Mouse (Mus musculus) embryonic facial prominence, embryonic 14.5 days (tissue): ENCODE data around the gene Olfr1254. TPM values are rescaled to one million over a fixed set of nuclear protein-coding genes. Genes with fewer than 3 reads are reported as not detected.

Experiments
- ATAC-seq: fragments of 200-750 bp; cut with Nextera tagmentation; 2 replicates; pipeline ENCODE4 v1.8.0; 2017; ENCODE audit warnings: low read depth, moderate number of reproducible peaks, moderate TSS enrichment
- DNase-seq: peaks from one replicate; pipeline ENCODE4 v3.0.0-alpha.2; 2015; ENCODE audit warnings: low spot score
- H3K27ac ChIP-seq: fragments of 300-500 bp; sonication (generic); replicated peaks from 2 replicates; pipeline ENCODE4 v1.5.1; 2014; ENCODE audit warnings: low read depth, mild to moderate bottlenecking, low read length, moderate library complexity
- H3K27me3 ChIP-seq: fragments of 300-500 bp; sonication (generic); replicated peaks from 2 replicates; pipeline ENCODE4 v1.6.1; 2014; ENCODE audit warnings: low read length; ENCODE audit not compliant: control insufficient read depth, insufficient read depth
- H3K36me3 ChIP-seq: fragments of 300-500 bp; sonication (generic); 2 replicates; pipeline ENCODE4 v1.6.1; 2014; ENCODE audit warnings: low read length, mixed read lengths; ENCODE audit not compliant: control insufficient read depth, insufficient read depth
- H3K4me1 ChIP-seq: fragments of 300-500 bp; sonication (generic); 2 replicates; pipeline ENCODE4 v1.6.1; 2014; ENCODE audit warnings: antibody characterized with exemption, low read length; ENCODE audit not compliant: control insufficient read depth, insufficient read depth
- H3K4me2 ChIP-seq: fragments of 300-500 bp; sonication (generic); 2 replicates; pipeline ENCODE4 v1.6.1; 2014; ENCODE audit warnings: low read depth, mild to moderate bottlenecking, low read length, moderate library complexity, mixed read lengths
- H3K4me3 ChIP-seq: fragments of 300-500 bp; sonication (generic); 2 replicates; pipeline ENCODE4 v1.5.1; 2014; ENCODE audit warnings: low read depth, mild to moderate bottlenecking, low read length
- H3K9ac ChIP-seq: fragments of 300-500 bp; sonication (generic); 2 replicates; pipeline ENCODE4 v1.6.1; 2014; ENCODE audit warnings: low read depth, mild to moderate bottlenecking, low read length, moderate library complexity, mixed read lengths
- H3K9me3 ChIP-seq: fragments of 300-500 bp; sonication (generic); 2 replicates; pipeline ENCODE4 v1.6.1; 2016; ENCODE audit warnings: low read length; ENCODE audit not compliant: control insufficient read depth
- WGBS: fragments of 180-500 bp; shearing (Covaris S2); extraction: QIAGEN DNeasy Blood & Tissue Kit; methylation state at CpG from one replicate; pipeline ENCODE4 v1.1.7; 2014; 5-methylcytosine and 5-hydroxymethylcytosine counted together
- polyA plus RNA-seq: library from polyadenylated mRNA; unstranded; fragments of >200 nt; fragmentation: Nextera tagmentation; extraction: Ambion mirVana; gene quantifications from 2 replicates; pipeline ENCODE4 v1.2.1, GENCODE M21; 2014

The Olfr1254 gene
- not detected in 2 replicates for polyA plus RNA-seq

GRCm38 (mm10) chr2:89793519-89793918 lies at the start of gene Olfr1254:
Gene Olfr1254, minus strand, starts transcription at chr2:89793619.
- no peaks in the 10 kb centered on the region for H3K9me3 ChIP-seq
- ATAC-seq (no peak), DNase-seq (no peak)
- no peaks in the 10 kb centered on the region for H3K4me1 ChIP-seq
- H3K27me3 ChIP-seq, result no peaks in the 10 kb centered on the region
- no peak within 1 kb of the TSS for H3K4me2 ChIP-seq
- no peak within 1 kb of the TSS for H3K9ac ChIP-seq
- H3K4me3 ChIP-seq, result no peak within 1 kb of the TSS
- H3K36me3 ChIP-seq, result no peaks in the 10 kb centered on the region
- H3K27ac ChIP-seq, result no peak within 1 kb of the TSS

- H3K4me3 ChIP-seq, result no peak within 1 kb of the TSS
- H3K27me3 ChIP-seq, result no peaks in the 10 kb centered on the region
- ATAC-seq, result no peak
- no peak for DNase-seq
- no peaks in the 10 kb centered on the region for H3K36me3 ChIP-seq
- no peaks in the 10 kb centered on the region for H3K4me1 ChIP-seq
- no peak within 1 kb of the TSS for H3K27ac ChIP-seq
- H3K9me3 ChIP-seq, result no peaks in the 10 kb centered on the region
- 61% methylated on average over 2 of the region's 2 CpGs for WGBS
- no peak within 1 kb of the TSS for H3K9ac ChIP-seq
- no peak within 1 kb of the TSS for H3K4me2 ChIP-seq
These were observed 48.0 kb upstream of the Olfr1254 start, which contains the start of gene Olfr1256 for GRCm38 (mm10) chr2:89841455-89841854. Gene Olfr1256, minus strand, starts transcription at chr2:89841555.

GRCm38 (mm10) chr2:89820216-89820615 lies 26.8 kb upstream of the Olfr1254 start:
- WGBS, result 79% methylated on average over 1 of the region's 1 CpGs
- DNase-seq, result no peak
- no peaks in the 10 kb centered on the region for H3K4me1 ChIP-seq
- H3K9ac ChIP-seq, result no peak overlapping the region
- H3K27ac ChIP-seq, result no peak overlapping the region
- H3K36me3 ChIP-seq, result no peaks in the 10 kb centered on the region
- H3K9me3 ChIP-seq, result no peaks in the 10 kb centered on the region
- H3K4me2 ChIP-seq, result no peak overlapping the region
- H3K27me3 ChIP-seq, result no peaks in the 10 kb centered on the region
- ATAC-seq, result no peak
- H3K4me3 ChIP-seq, result no peak overlapping the region

- 78% methylated on average over 3 of the region's 3 CpGs for WGBS
- no peak within 1 kb of the TSS for H3K9ac ChIP-seq
- no peak within 1 kb of the TSS for H3K4me2 ChIP-seq
- H3K27me3 ChIP-seq, result no peaks in the 10 kb centered on the region
- H3K9me3 ChIP-seq, result no peaks in the 10 kb centered on the region
- no peaks in the 10 kb centered on the region for H3K4me1 ChIP-seq
- DNase-seq (no peak), ATAC-seq (no peak)
- H3K27ac ChIP-seq, result no peak within 1 kb of the TSS
- H3K36me3 ChIP-seq, result no peaks in the 10 kb centered on the region
- H3K4me3 ChIP-seq, result no peak within 1 kb of the TSS
These were observed 18.3 kb upstream of the Olfr1254 start, which contains the start of gene Olfr1255 for GRCm38 (mm10) chr2:89811751-89812150. Gene Olfr1255, plus strand, starts transcription at chr2:89812051.

GRCm38 (mm10) chr2:89810751-89811150 lies 17.3 kb upstream of the Olfr1254 start:
- no peaks in the 10 kb centered on the region for H3K9me3 ChIP-seq
- no peak overlapping the region for H3K9ac ChIP-seq
- 72% methylated on average over 2 of the region's 2 CpGs for WGBS
- no peak overlapping the region for H3K27ac ChIP-seq
- no peak overlapping the region for H3K4me3 ChIP-seq
- H3K27me3 ChIP-seq, result no peaks in the 10 kb centered on the region
- no peaks in the 10 kb centered on the region for H3K36me3 ChIP-seq
- DNase-seq (no peak), ATAC-seq (no peak)
- H3K4me1 ChIP-seq, result no peaks in the 10 kb centered on the region
- no peak overlapping the region for H3K4me2 ChIP-seq

GRCm38 (mm10) chr2:89799583-89799982 lies 6.2 kb upstream of the Olfr1254 start:
- no peak for DNase-seq
- Histone ChIP-seq H3K4me2 (no peak overlapping the region), H3K36me3 (no peaks in the 10 kb centered on the region), H3K4me3 (no peak overlapping the region), H3K27me3 (no peaks in the 10 kb centered on the region), H3K9ac (no peak overlapping the region), H3K27ac (no peak overlapping the region), H3K4me1 (no peaks in the 10 kb centered on the region), H3K9me3 (no peaks in the 10 kb centered on the region)
- WGBS, result 87% methylated on average over 3 of the region's 3 CpGs
- ATAC-seq, result no peak

GRCm38 (mm10) chr2:89756990-89757389 lies 36.4 kb downstream of the Olfr1254 start, which contains the start of gene Olfr1253:
Gene Olfr1253, minus strand, starts transcription at chr2:89757090.
- H3K27ac ChIP-seq, result no peak within 1 kb of the TSS
- no peak within 1 kb of the TSS for H3K4me2 ChIP-seq
- DNase-seq, result no peak
- no peaks in the 10 kb centered on the region for H3K9me3 ChIP-seq
- no peaks in the 10 kb centered on the region for H3K36me3 ChIP-seq
- H3K9ac ChIP-seq, result no peak within 1 kb of the TSS
- H3K27me3 ChIP-seq, result no peaks in the 10 kb centered on the region
- WGBS, result 67% methylated on average over 1 of the region's 1 CpGs
- ATAC-seq, result no peak
- H3K4me1 ChIP-seq, result no peaks in the 10 kb centered on the region
- H3K4me3 ChIP-seq, result no peak within 1 kb of the TSS

Other genes with a start within 250 kb of the Olfr1254 start
- gene Olfr1245, start 215.2 kb downstream of the Olfr1254 start, polyA plus RNA-seq, result not detected in 2 replicates
- not detected in 2 replicates for gene Olfr1246, start 200.5 kb downstream of the Olfr1254 start, polyA plus RNA-seq
- gene Olfr1247, start 179.5 kb downstream of the Olfr1254 start, polyA plus RNA-seq, result not detected in 2 replicates
- not detected in 2 replicates for gene Olfr1248, start 175.4 kb downstream of the Olfr1254 start, polyA plus RNA-seq
- gene Olfr1249, start 158.6 kb downstream of the Olfr1254 start, polyA plus RNA-seq, result not detected in 2 replicates
- 0.04 TPM in 1 of 2 replicates, not detected in the other for gene Olfr1250, start 132.2 kb downstream of the Olfr1254 start, polyA plus RNA-seq
- not detected in 2 replicates for gene Olfr1251, start 121.7 kb downstream of the Olfr1254 start, polyA plus RNA-seq
- gene Olfr1252, start 68.6 kb downstream of the Olfr1254 start, polyA plus RNA-seq, result not detected in 2 replicates
- 0.06 and 0.21 TPM in 2 replicates for gene Olfr1253, start 36.5 kb downstream of the Olfr1254 start, polyA plus RNA-seq
- not detected in 2 replicates for gene Olfr1255, start 18.4 kb upstream of the Olfr1254 start, polyA plus RNA-seq
- gene Olfr1256, start 47.9 kb upstream of the Olfr1254 start, polyA plus RNA-seq, result not detected in 2 replicates
- gene Olfr48, start 54.6 kb upstream of the Olfr1254 start, polyA plus RNA-seq, result not detected in 2 replicates
- gene Olfr1257, start 84.8 kb upstream of the Olfr1254 start, polyA plus RNA-seq, result not detected in 2 replicates
- gene Olfr1258, start 133.7 kb upstream of the Olfr1254 start, polyA plus RNA-seq, result 0.03 and 0.14 TPM in 2 replicates
- not detected in 2 replicates for gene Olfr1259, start 155.0 kb upstream of the Olfr1254 start, polyA plus RNA-seq
- gene Olfr1260, start 180.7 kb upstream of the Olfr1254 start, polyA plus RNA-seq, result 0.10 and 0.33 TPM in 2 replicates
- not detected in 2 replicates for gene Olfr1261, start 197.6 kb upstream of the Olfr1254 start, polyA plus RNA-seq
- gene Olfr1262, start 206.5 kb upstream of the Olfr1254 start, polyA plus RNA-seq, result not detected in 2 replicates
- gene Olfr1263, start 218.5 kb upstream of the Olfr1254 start, polyA plus RNA-seq, result not detected in 2 replicates
- gene Olfr1264, start 232.0 kb upstream of the Olfr1254 start, polyA plus RNA-seq, result 0.40 and 0.42 TPM in 2 replicates
- gene Olfr1265, start 241.7 kb upstream of the Olfr1254 start, polyA plus RNA-seq, result not detected in 2 replicates